Mouse (Mus musculus) layer of hippocampus, adult 11-12 months (tissue): ENCODE results near the gene Hdac4.

Source experiments
- DNase-seq: peaks from one replicate; pipeline ENCODE4 v3.0.0; 2022; ENCODE audit warnings: low spot score

Gene Hdac4

GRCm38 (mm10) chr1:92178021-92178895 is 17.2 kb downstream of the Hdac4 start:
- DNase-seq, result peak; percentile 28

- no peak for DNase-seq
Measured at GRCm38 (mm10) chr1:92177599-92177998, 17.9 kb downstream of the Hdac4 start.

- DNase-seq, result no peak
Measured at GRCm38 (mm10) chr1:92177196-92177595, 18.3 kb downstream of the Hdac4 start.

- no peak for DNase-seq
Measured at GRCm38 (mm10) chr1:92175266-92175665, 20.2 kb downstream of the Hdac4 start.

GRCm38 (mm10) chr1:92174898-92175255 is 20.6 kb downstream of the Hdac4 start:
- DNase-seq, result no peak

- no peak for DNase-seq
Measured at GRCm38 (mm10) chr1:92174251-92174897, 21.1 kb downstream of the Hdac4 start.

- peak; percentile 46 for DNase-seq
Measured at GRCm38 (mm10) chr1:92170616-92171235, 24.8 kb downstream of the Hdac4 start.

GRCm38 (mm10) chr1:92169776-92170055 is 25.8 kb downstream of the Hdac4 start:
- DNase-seq, result no peak

- no peak for DNase-seq
Measured at GRCm38 (mm10) chr1:92168900-92169775, 26.4 kb downstream of the Hdac4 start.

GRCm38 (mm10) chr1:92163932-92164331 is 31.6 kb downstream of the Hdac4 start:
- no peak for DNase-seq

- no peak for DNase-seq
Measured at GRCm38 (mm10) chr1:92159804-92160203, 35.7 kb downstream of the Hdac4 start.

- no peak for DNase-seq
Measured at GRCm38 (mm10) chr1:92150201-92150600, 45.3 kb downstream of the Hdac4 start.

- no peak for DNase-seq
Measured at GRCm38 (mm10) chr1:92148527-92148926, 47.0 kb downstream of the Hdac4 start.

- no peak for DNase-seq
Measured at GRCm38 (mm10) chr1:92144868-92145534, 50.5 kb downstream of the Hdac4 start.

GRCm38 (mm10) chr1:92143331-92143895 is 52.1 kb downstream of the Hdac4 start:
- peak; percentile 29 for DNase-seq

- DNase-seq, result no peak
Measured at GRCm38 (mm10) chr1:92142793-92143192, 52.7 kb downstream of the Hdac4 start.

- no peak for DNase-seq
Measured at GRCm38 (mm10) chr1:92139001-92139400, 56.5 kb downstream of the Hdac4 start.

- no peak for DNase-seq
Measured at GRCm38 (mm10) chr1:92137136-92137848, 58.2 kb downstream of the Hdac4 start.

- no peak for DNase-seq
Measured at GRCm38 (mm10) chr1:92136362-92136761, 59.1 kb downstream of the Hdac4 start.

GRCm38 (mm10) chr1:92132181-92132580 is 63.3 kb downstream of the Hdac4 start:
- DNase-seq, result no peak
